Mouse (Mus musculus) lung, postnatal 0 days (tissue): ENCODE measurements at regions not wholly inside any gene's neighbourhood (a gene's known extent, or its start where the extent isn't known, plus 50 kb on each side); places are given as distances from the start of the nearest gene placed in this dataset.
"Not testable (repeated sequence)": the region's sequence is repeated elsewhere in the genome, so short reads cannot be mapped to it uniquely, and the experiment has no call there.

Source experiments
- ATAC-seq: fragments of 200-750 bp; cut with Nextera tagmentation; 2 replicates; pipeline ENCODE4 v1.8.0; 2017; ENCODE audit warnings: moderate library complexity
- DNase-seq: peaks from one replicate; pipeline ENCODE4 v3.0.0-alpha.2; 2016; ENCODE audit warnings: low spot score
- H3K27ac ChIP-seq: fragments of 300-500 bp; sonication (generic); 2 replicates; pipeline ENCODE4 v1.5.1; 2014; ENCODE audit warnings: antibody characterized with exemption, mild to moderate bottlenecking, low read length, mixed read lengths
- H3K27me3 ChIP-seq: fragments of 300-500 bp; sonication (generic); replicated peaks from 2 replicates; pipeline ENCODE4 v1.6.1; 2014; ENCODE audit warnings: low read length, mixed read lengths; ENCODE audit not compliant: insufficient read depth
- H3K36me3 ChIP-seq: fragments of 300-500 bp; sonication (generic); 2 replicates; pipeline ENCODE4 v1.6.1; 2014; ENCODE audit warnings: low read length, mixed read lengths; ENCODE audit not compliant: insufficient read depth
- H3K4me1 ChIP-seq: fragments of 300-500 bp; sonication (generic); 2 replicates; pipeline ENCODE4 v1.6.1; 2014; ENCODE audit warnings: antibody characterized with exemption, low read depth, low read length, mixed read lengths; ENCODE audit not compliant: insufficient read depth
- H3K4me2 ChIP-seq: fragments of 300-500 bp; sonication (generic); replicated peaks from 2 replicates; pipeline ENCODE4 v1.6.1; 2014; ENCODE audit warnings: low read depth, mild to moderate bottlenecking, low read length, moderate library complexity, mixed read lengths
- H3K4me3 ChIP-seq: fragments of 300-500 bp; sonication (generic); 2 replicates; pipeline ENCODE4 v1.5.1; 2014; ENCODE audit warnings: low read depth, low read length
- H3K9ac ChIP-seq: fragments of 300-500 bp; sonication (generic); replicated peaks from 2 replicates; pipeline ENCODE4 v1.6.1; 2014; ENCODE audit warnings: low read depth, mild to moderate bottlenecking
- H3K9me3 ChIP-seq: fragments of 300-500 bp; sonication (generic); 2 replicates; pipeline ENCODE4 v1.6.1; 2016; ENCODE audit warnings: low read length, mixed read lengths
- CTCF ChIP-seq: IDR thresholded peaks from 2 replicates; pipeline ENCODE4 v1.5.1; 2016; ENCODE audit warnings: antibody characterized with exemption, mild to moderate bottlenecking
- EP300 ChIP-seq: IDR thresholded peaks from 2 replicates; pipeline ENCODE4 v1.6.1; 2016; ENCODE audit warnings: antibody characterized with exemption, mild to moderate bottlenecking, control low read depth
- WGBS: fragments of 180-500 bp; shearing (Covaris S2); extraction: QIAGEN DNeasy Blood & Tissue Kit; methylation state at CpG from one replicate; pipeline ENCODE4 v1.1.7; 2014; 5-methylcytosine and 5-hydroxymethylcytosine counted together

- no peaks in the 10 kb centered on the region for H3K27me3 ChIP-seq
- no peak overlapping the region for H3K4me2 ChIP-seq
- H3K9ac ChIP-seq: no peak overlapping the region
- TF ChIP-seq CTCF: no peak
- H3K9me3 ChIP-seq: no peaks in the 10 kb centered on the region
- DNase-seq (no peak), ATAC-seq (no peak)
- H3K27ac ChIP-seq: no peak overlapping the region
- H3K4me1 ChIP-seq: no peaks in the 10 kb centered on the region
- H3K36me3 ChIP-seq: no peaks in the 10 kb centered on the region
- WGBS: 76% methylated on average over 6 of the region's 6 CpGs
- H3K4me3 ChIP-seq: no peak overlapping the region
Observed at GRCm38 (mm10) chr5:134046086-134046485, 53.4 kb upstream of the Castor2 start.

- DNase-seq, H3K4me1 ChIP-seq, H3K4me2 ChIP-seq, H3K9me3 ChIP-seq, H3K36me3 ChIP-seq, H3K27me3 ChIP-seq, H3K27ac ChIP-seq, ATAC-seq, H3K9ac ChIP-seq, H3K4me3 ChIP-seq: not testable (repeated sequence)
- 48% methylated on average over 1 of the region's 2 CpGs for WGBS
Observed at GRCm38 (mm10) chr5:134042938-134043337, 56.6 kb upstream of the Castor2 start.

GRCm38 (mm10) chr5:134027316-134027966 is 72.1 kb upstream of the Castor2 start:
- Histone ChIP-seq H3K36me3 (no peaks in the 10 kb centered on the region), H3K4me1 (no peaks in the 10 kb centered on the region), H3K27me3 (no peaks in the 10 kb centered on the region), H3K4me3 (no peak overlapping the region), H3K4me2 (no peak overlapping the region), H3K27ac (no peak overlapping the region), H3K9ac (no peak overlapping the region), H3K9me3 (no peaks in the 10 kb centered on the region)
- TF ChIP-seq EP300 (no peak), CTCF (no peak)
- ATAC-seq (no peak), DNase-seq (no peak)
- 45% methylated on average over 11 of the region's 11 CpGs for WGBS

GRCm38 (mm10) chr5:134019651-134020432 is 79.7 kb upstream of the Castor2 start:
- no peaks in the 10 kb centered on the region for H3K36me3 ChIP-seq
- H3K4me3 ChIP-seq: no peak overlapping the region
- WGBS: 82% methylated on average over 13 of the region's 13 CpGs
- DNase-seq (no peak), ATAC-seq (no peak)
- H3K9ac ChIP-seq: no peak overlapping the region
- no peaks in the 10 kb centered on the region for H3K4me1 ChIP-seq
- H3K27ac ChIP-seq: no peak overlapping the region
- no peak overlapping the region for H3K4me2 ChIP-seq
- TF ChIP-seq EP300 (no peak), CTCF (no peak)
- no peaks in the 10 kb centered on the region for H3K27me3 ChIP-seq
- no peaks in the 10 kb centered on the region for H3K9me3 ChIP-seq

GRCm38 (mm10) chr5:134014257-134015163 is 85.0 kb upstream of the Castor2 start:
- Histone ChIP-seq H3K9me3 (no peaks in the 10 kb centered on the region), H3K27me3 (no peaks in the 10 kb centered on the region), H3K36me3 (no peaks in the 10 kb centered on the region), H3K4me2 (no peak overlapping the region), H3K9ac (no peak overlapping the region), H3K4me3 (no peak overlapping the region), H3K4me1 (no peaks in the 10 kb centered on the region), H3K27ac (0 out of 2 replicates have a peak overlapping the region, but pooled peaks have one; percentile 51)
- 9% methylated on average over 13 of the region's 13 CpGs for WGBS
- ATAC-seq (peak; percentile 90), DNase-seq (peak; percentile 82)
- TF ChIP-seq CTCF (no peak), EP300 (peak; percentile 38; the same call in 1 of the 2 replicates)

- 81% methylated on average over 8 of the region's 8 CpGs for whole genome bisulfite sequencing
- Histone ChIP-seq H3K36me3 (no peaks in the 10 kb centered on the region), H3K27ac (no peak overlapping the region), H3K27me3 (no peaks in the 10 kb centered on the region), H3K9me3 (no peaks in the 10 kb centered on the region), H3K4me3 (no peak overlapping the region), H3K9ac (no peak overlapping the region), H3K4me1 (no peaks in the 10 kb centered on the region), H3K4me2 (no peak overlapping the region)
- TF ChIP-seq EP300 (no peak), CTCF (peak; percentile 33; the same call in 1 of the 2 replicates)
- no peak for ATAC-seq
- DNase-seq: no peak
Observed at GRCm38 (mm10) chr5:134013206-134013605, 86.3 kb upstream of the Castor2 start.
